Mouse (Mus musculus) hindbrain, embryonic 13.5 days (tissue): ENCODE data around the gene Nbeal2. TPM values are rescaled to one million over a fixed set of nuclear protein-coding genes. Genes with fewer than 3 reads are reported as not detected.
A peak's percentile ranks its signal among the peaks of the same experiment; 100 is the strongest.

ENCODE experiments used
- ATAC-seq: fragments of 200-750 bp; cut with Nextera tagmentation; 2 replicates; pipeline ENCODE4 v1.8.0; 2017; ENCODE audit warnings: moderate TSS enrichment; ENCODE audit not compliant: low FRiP score
- H3K27ac ChIP-seq: fragments of 300-500 bp; sonication (generic); 2 replicates; pipeline ENCODE4 v1.5.1; 2015; ENCODE audit warnings: inconsistent platforms, mild to moderate bottlenecking, moderate library complexity
- H3K27me3 ChIP-seq: fragments of 300-500 bp; sonication (generic); 2 replicates; pipeline ENCODE4 v1.6.1; 2015; ENCODE audit warnings: mild to moderate bottlenecking, inconsistent platforms
- H3K36me3 ChIP-seq: fragments of 300-500 bp; sonication (generic); 2 replicates; pipeline ENCODE4 v1.6.1; 2015; ENCODE audit warnings: mild to moderate bottlenecking, inconsistent platforms
- H3K4me1 ChIP-seq: fragments of 300-500 bp; sonication (generic); replicated peaks from 2 replicates; pipeline ENCODE4 v1.6.1; 2015; ENCODE audit warnings: inconsistent platforms
- H3K4me2 ChIP-seq: fragments of 300-500 bp; sonication (generic); 2 replicates; pipeline ENCODE4 v1.6.1; 2015; ENCODE audit warnings: inconsistent platforms, mild to moderate bottlenecking, moderate library complexity
- H3K4me3 ChIP-seq: fragments of 300-500 bp; sonication (generic); 2 replicates; pipeline ENCODE4 v1.5.1; 2015; ENCODE audit warnings: mild to moderate bottlenecking, inconsistent platforms
- H3K9ac ChIP-seq: fragments of 300-500 bp; sonication (generic); 2 replicates; pipeline ENCODE4 v1.6.1; 2015; ENCODE audit warnings: mild to moderate bottlenecking, inconsistent platforms
- H3K9me3 ChIP-seq: fragments of 300-500 bp; sonication (generic); 2 replicates; pipeline ENCODE4 v1.6.1; 2016; ENCODE audit warnings: inconsistent platforms
- WGBS: fragments of 180-500 bp; shearing (Covaris S2); methylation state at CpG from one replicate; pipeline ENCODE4 v1.1.7; 2015; 5-methylcytosine and 5-hydroxymethylcytosine counted together
- polyA plus RNA-seq: library from polyadenylated mRNA; unstranded; fragments of >200 nt; fragmentation: Nextera tagmentation; extraction: Ambion mirVana; gene quantifications from 2 replicates; pipeline ENCODE4 v1.2.1, GENCODE M21; 2015

Nbeal2 gene
- polyA plus RNA-seq, 1 experiment from 2014 or later: 2.4 TPM

- H3K9ac ChIP-seq: no peak overlapping the region
- H3K4me1 ChIP-seq: peaks cover 42% of the 10 kb centered on the region
- no peaks in the 10 kb centered on the region for H3K9me3 ChIP-seq
- H3K27me3 ChIP-seq: no peaks in the 10 kb centered on the region
- WGBS: 93% methylated on average over 5 of the region's 5 CpGs
- no peak for ATAC-seq
- H3K4me3 ChIP-seq: no peak overlapping the region
- H3K36me3 ChIP-seq: no peaks in the 10 kb centered on the region
- H3K27ac ChIP-seq: no peak overlapping the region
- H3K4me2 ChIP-seq: no peak overlapping the region
Measured at GRCm38 (mm10) chr9:110669785-110670184, 15.8 kb upstream of the Nbeal2 start.

- WGBS: 95% methylated on average over 6 of the region's 6 CpGs
- Histone ChIP-seq H3K4me2 (no peak overlapping the region), H3K36me3 (no peaks in the 10 kb centered on the region), H3K9me3 (no peaks in the 10 kb centered on the region), H3K9ac (no peak overlapping the region), H3K4me3 (no peak overlapping the region), H3K4me1 (peaks cover 49% of the 10 kb centered on the region), H3K27me3 (no peaks in the 10 kb centered on the region), H3K27ac (no peak overlapping the region)
- ATAC-seq: no peak
Measured at GRCm38 (mm10) chr9:110668601-110669293, 14.8 kb upstream of the Nbeal2 start.

DNA sequence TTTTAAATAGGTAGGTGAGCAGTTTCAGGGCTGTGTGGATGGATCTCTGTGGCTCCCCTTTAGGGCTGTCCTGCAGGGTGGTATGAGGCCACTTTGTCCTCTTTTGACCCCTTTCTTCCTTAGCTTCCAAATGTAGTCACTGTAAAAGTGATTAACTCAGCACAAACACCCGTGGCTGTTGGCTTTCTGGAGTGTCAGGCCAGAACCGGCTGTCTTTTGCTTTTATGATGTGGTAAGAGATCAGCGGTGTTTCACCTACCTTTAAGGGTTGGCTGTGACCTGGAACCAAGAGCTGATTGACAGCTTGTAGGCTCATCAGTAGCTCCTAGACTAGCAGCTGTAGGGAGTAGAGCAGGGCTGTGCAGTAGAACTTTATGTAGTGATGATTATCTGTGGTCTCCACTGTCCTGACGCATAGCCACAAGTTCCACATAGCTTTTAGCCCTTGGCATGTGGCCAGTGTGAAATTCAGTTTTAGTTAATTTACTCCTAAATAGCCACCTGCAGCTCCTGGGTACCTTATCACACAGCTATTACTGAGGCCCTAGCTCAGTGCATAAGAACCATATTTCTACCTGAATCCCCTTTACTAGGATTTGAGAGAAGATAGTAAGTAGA lies 13.4 kb upstream of the Nbeal2 start:
- no peak for ATAC-seq
- Histone ChIP-seq H3K4me3 (no peak overlapping the region), H3K4me1 (peaks cover 39% of the 10 kb centered on the region), H3K9me3 (no peaks in the 10 kb centered on the region), H3K4me2 (no peak overlapping the region), H3K9ac (no peak overlapping the region), H3K27ac (no peak overlapping the region), H3K36me3 (no peaks in the 10 kb centered on the region), H3K27me3 (no peaks in the 10 kb centered on the region)
- WGBS: 79% methylated on average over 4 of the region's 4 CpGs

DNA sequence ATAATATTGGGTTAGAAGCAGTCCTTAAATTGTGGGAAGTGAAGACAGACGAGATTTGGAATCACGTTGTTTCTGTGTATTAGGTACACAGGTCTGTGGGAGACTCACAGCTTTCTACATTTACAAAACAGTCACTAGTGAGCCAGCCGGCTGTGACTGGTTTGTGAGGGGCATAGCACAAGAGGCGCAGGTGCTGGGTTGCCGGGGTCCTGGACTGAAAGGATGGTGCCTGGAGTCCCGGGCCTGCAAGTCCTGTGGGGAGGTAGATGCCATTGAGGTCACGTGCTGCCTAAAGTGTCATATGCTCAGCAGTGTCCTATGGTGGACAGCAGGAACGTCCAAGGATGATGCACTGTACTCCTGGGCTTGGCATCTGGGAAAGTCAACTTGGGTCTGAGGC lies 12.4 kb upstream of the Nbeal2 start:
- no peak for ATAC-seq
- no peak overlapping the region for H3K4me2 ChIP-seq
- H3K4me1 ChIP-seq: peaks cover 38% of the 10 kb centered on the region
- 0 out of 2 replicates have a peak overlapping the region, but pooled peaks have one; percentile 35 for H3K27ac ChIP-seq
- WGBS: 38% methylated on average over 8 of the region's 8 CpGs
- H3K27me3 ChIP-seq: no peaks in the 10 kb centered on the region
- H3K4me3 ChIP-seq: no peak overlapping the region
- H3K36me3 ChIP-seq: no peaks in the 10 kb centered on the region
- H3K9ac ChIP-seq: no peak overlapping the region
- H3K9me3 ChIP-seq: no peaks in the 10 kb centered on the region

GRCm38 (mm10) chr9:110665912-110666311 lies 12.0 kb upstream of the Nbeal2 start:
- Histone ChIP-seq H3K27me3 (no peaks in the 10 kb centered on the region), H3K4me1 (peaks cover 34% of the 10 kb centered on the region), H3K4me3 (no peak overlapping the region), H3K4me2 (no peak overlapping the region), H3K36me3 (no peaks in the 10 kb centered on the region), H3K9ac (peak overlapping the region; percentile 29; the same call in 1 of the 2 replicates), H3K9me3 (no peaks in the 10 kb centered on the region), H3K27ac (peak overlapping the region; percentile 35; the same call in 1 of the 2 replicates)
- WGBS: 36% methylated on average over 4 of the region's 4 CpGs
- no peak for ATAC-seq

DNA sequence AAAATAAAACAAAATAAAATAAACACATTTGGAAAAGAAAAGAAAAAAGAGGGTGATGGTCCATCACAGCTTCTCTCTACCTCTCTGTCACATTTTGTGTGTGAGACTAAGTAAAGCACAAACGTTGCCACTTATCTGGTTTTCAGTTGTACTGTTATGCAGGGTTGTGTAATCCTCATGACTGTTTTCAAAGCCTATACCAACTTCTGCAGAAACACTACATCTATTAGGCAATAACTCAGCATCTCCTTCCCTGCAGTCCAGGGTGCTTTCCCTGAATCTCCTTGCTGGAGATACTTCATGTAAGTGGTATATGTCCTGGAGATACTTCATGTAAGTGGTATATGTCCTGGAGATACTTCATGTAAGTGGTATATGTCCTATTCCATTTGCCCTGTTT lies 8.9 kb upstream of the Nbeal2 start:
- Histone ChIP-seq H3K27me3 (no peaks in the 10 kb centered on the region), H3K9me3 (no peaks in the 10 kb centered on the region), H3K4me2 (no peak overlapping the region), H3K4me1 (peaks cover 44% of the 10 kb centered on the region), H3K9ac (no peak overlapping the region), H3K27ac (no peak overlapping the region), H3K36me3 (no peaks in the 10 kb centered on the region), H3K4me3 (no peak overlapping the region)
- 91% methylated on average over 1 of the region's 1 CpGs for WGBS
- no peak for ATAC-seq

GRCm38 (mm10) chr9:110660856-110661612 lies 7.1 kb upstream of the Nbeal2 start:
- no peak for ATAC-seq
- no peaks in the 10 kb centered on the region for H3K27me3 ChIP-seq
- H3K9me3 ChIP-seq: no peaks in the 10 kb centered on the region
- no peaks in the 10 kb centered on the region for H3K36me3 ChIP-seq
- H3K4me2 ChIP-seq: no peak overlapping the region
- peaks cover 41% of the 10 kb centered on the region for H3K4me1 ChIP-seq
- H3K27ac ChIP-seq: no peak overlapping the region
- no peak overlapping the region for H3K9ac ChIP-seq
- no peak overlapping the region for H3K4me3 ChIP-seq
- 90% methylated on average over 7 of the region's 7 CpGs for WGBS

- Histone ChIP-seq H3K4me1 (peaks cover 43% of the 10 kb centered on the region), H3K36me3 (no peaks in the 10 kb centered on the region), H3K4me3 (no peak overlapping the region), H3K27me3 (no peaks in the 10 kb centered on the region), H3K9ac (no peak overlapping the region), H3K4me2 (no peak overlapping the region), H3K9me3 (no peaks in the 10 kb centered on the region), H3K27ac (no peak overlapping the region)
- ATAC-seq: no peak
- WGBS: 88% methylated on average over 2 of the region's 2 CpGs
Measured at GRCm38 (mm10) chr9:110660208-110660607, 6.2 kb upstream of the Nbeal2 start.

GRCm38 (mm10) chr9:110659521-110659920 lies 5.6 kb upstream of the Nbeal2 start:
- Histone ChIP-seq H3K36me3 (no peaks in the 10 kb centered on the region), H3K27ac (no peak overlapping the region), H3K4me3 (no peak overlapping the region), H3K9me3 (no peaks in the 10 kb centered on the region), H3K9ac (no peak overlapping the region), H3K27me3 (no peaks in the 10 kb centered on the region), H3K4me2 (no peak overlapping the region), H3K4me1 (peaks cover 42% of the 10 kb centered on the region)
- ATAC-seq: no peak
- WGBS: 95% methylated on average over 12 of the region's 12 CpGs

GRCm38 (mm10) chr9:110657474-110658078 lies 3.6 kb upstream of the Nbeal2 start:
- Histone ChIP-seq H3K9me3 (no peaks in the 10 kb centered on the region), H3K36me3 (no peaks in the 10 kb centered on the region), H3K4me1 (peaks cover 51% of the 10 kb centered on the region), H3K27ac (peak overlapping the region; percentile 94; the same call in 1 of the 2 replicates), H3K4me3 (peak overlapping the region; percentile 64), H3K27me3 (peaks cover 12% of the 10 kb centered on the region), H3K4me2 (peak overlapping the region; percentile 73), H3K9ac (peak overlapping the region; percentile 80)
- no peak for ATAC-seq
- 82% methylated on average over 13 of the region's 13 CpGs for WGBS

DNA sequence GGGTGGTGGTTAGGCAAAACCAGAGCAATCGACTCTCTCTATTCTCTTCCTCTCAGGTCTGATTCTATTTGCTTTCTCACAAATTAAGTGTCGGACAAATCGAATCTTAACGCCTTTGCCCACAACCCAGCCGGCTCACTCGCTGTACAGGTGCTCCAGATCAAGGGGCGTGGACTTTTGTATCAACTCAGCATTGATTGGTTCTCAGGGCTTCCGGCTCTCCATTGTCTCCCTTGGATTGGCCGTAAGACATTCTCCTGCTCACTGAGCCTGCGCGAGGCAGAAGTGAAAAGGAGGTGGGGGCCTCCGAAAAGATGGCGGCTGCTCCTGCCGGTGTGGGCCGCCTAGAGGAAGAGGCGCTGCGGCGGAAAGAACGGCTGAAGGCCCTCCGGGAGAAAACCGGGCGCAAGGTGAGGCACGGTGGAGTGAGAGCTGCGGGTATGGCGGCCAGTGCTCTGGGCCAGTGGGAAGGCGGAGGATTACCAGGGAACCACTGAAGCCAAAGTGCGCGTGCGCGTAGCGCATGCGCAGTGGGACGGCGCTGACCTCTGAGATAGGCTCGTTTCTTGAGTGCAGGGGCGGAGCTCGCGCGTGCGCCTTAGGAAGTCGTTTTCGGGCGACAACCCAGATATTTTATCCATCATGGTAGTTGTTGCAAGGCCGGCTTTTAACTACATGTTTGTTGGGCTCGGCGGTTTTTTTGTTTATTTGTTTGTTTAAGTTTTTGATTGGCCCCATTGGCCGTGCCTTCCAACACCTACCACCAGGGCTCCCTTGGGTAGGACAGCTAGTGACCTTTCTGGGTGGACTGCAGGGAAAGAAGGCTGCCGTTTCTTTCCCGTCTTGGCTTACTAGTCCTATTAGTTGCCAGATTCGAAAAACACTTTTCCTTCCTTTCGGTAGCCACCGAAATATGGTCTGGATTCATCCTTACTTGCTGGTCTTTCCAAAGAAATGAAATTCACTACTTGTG lies 2.6 kb upstream of the Nbeal2 start, which contains the start of gene Ccdc12:
Ccdc12 (plus strand) TSS at position 255 of the 973 bp plus-strand sequence.
- H3K4me3 ChIP-seq: peak within 1 kb of the TSS; percentile 64
- peak within 1 kb of the TSS; percentile 73 for H3K4me2 ChIP-seq
- peak within 1 kb of the TSS; percentile 80 for H3K9ac ChIP-seq
- H3K27ac ChIP-seq: peak within 1 kb of the TSS; percentile 94
- under 1% methylated on average over 52 of the region's 52 CpGs for WGBS
- H3K9me3 ChIP-seq: no peaks in the 10 kb centered on the region
- H3K27me3 ChIP-seq: peaks cover 22% of the 10 kb centered on the region
- H3K36me3 ChIP-seq: no peaks in the 10 kb centered on the region
- ATAC-seq: peak; percentile 98
- H3K4me1 ChIP-seq: peaks cover 59% of the 10 kb centered on the region
